Mouse (Mus musculus): ENCODE data around the gene Mx1. TPM values are rescaled to one million over a fixed set of nuclear protein-coding genes. Genes with fewer than 3 reads are reported as not detected.

The Mx1 gene
- polyA plus RNA-seq, 1 experiment = 1.3 TPM

DNA sequence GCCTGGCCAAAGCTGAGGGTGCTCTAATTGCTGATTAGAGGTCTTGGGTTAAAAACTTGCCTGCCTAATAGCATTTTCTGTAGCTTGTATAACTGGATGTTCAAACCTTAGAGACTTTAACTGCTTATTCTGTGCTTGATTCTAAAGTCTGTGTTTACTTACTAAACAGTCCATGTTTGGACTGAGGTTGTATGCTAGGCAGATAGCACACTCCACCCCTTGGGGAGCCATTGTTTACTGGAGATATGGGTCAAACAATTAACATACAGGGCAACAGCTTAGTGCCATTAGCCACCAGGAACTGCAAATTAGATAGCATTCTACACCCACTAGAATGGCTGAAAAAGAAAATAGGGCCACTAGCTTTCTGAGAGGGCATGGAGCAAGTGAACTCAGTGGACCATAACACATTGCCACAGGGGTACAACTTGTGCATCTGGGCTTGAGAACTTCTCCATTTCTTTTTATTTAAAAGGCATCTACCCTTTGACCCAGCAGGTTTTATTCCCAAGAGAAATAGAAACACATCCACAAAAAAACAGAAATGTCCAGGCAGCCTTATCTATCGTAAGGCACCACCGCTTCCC is 64.7 kb downstream of the Mx1 start:
- Histone ChIP-seq H3K4me1 (peaks cover 35% of the 10 kb centered on the region), H3K9me3 (peaks cover 11% of the 10 kb centered on the region), H3K36me3 (replicated peaks; ENCODE audit: low read length) (no peaks in the 10 kb centered on the region), H3K4me3 (replicated peaks) (no peak overlapping the region), H3K27me3 (replicated peaks) (peaks cover 21% of the 10 kb centered on the region)
- TF ChIP-seq FLI1 (IDR thresholded peaks at IDR 0.05; ENCODE audit: low read length) (no peak), GATA1 (IDR thresholded peaks at IDR 0.05; ENCODE audit: borderline replicate concordance, low read length) (no peak)

Other genes starting within 250 kb of the Mx1 start
- not detected in 2 replicates for gene Bace2, start 106.2 kb downstream of the Mx1 start, polyA plus RNA-seq (2012; ENCODE audit: insufficient read depth, low replicate concordance)
- gene Fam3b, start 51.9 kb upstream of the Mx1 start, polyA plus RNA-seq (2012; ENCODE audit: insufficient read depth, low replicate concordance) = 0.75 TPM in 1 of 2 replicates, not detected in the other
- gene Tmprss2, start 148.3 kb upstream of the Mx1 start, polyA plus RNA-seq (2012; ENCODE audit: insufficient read depth, low replicate concordance) = 22.5 TPM in 1 of 2 replicates, not detected in the other

All from megakaryocyte, embryonic 14.5 days (primary cell).